Mouse (Mus musculus) thymus, postnatal 14 days (tissue): Measurements from ENCODE around the gene 1700031F05Rik.
"Not testable (repeated sequence)": the region's sequence is repeated elsewhere in the genome, so short reads cannot be mapped to it uniquely, and the experiment has no call there.

Experiments
- DNase-seq: peaks from one replicate; pipeline ENCODE4 v3.0.0; 2021

The 1700031F05Rik gene

DNA sequence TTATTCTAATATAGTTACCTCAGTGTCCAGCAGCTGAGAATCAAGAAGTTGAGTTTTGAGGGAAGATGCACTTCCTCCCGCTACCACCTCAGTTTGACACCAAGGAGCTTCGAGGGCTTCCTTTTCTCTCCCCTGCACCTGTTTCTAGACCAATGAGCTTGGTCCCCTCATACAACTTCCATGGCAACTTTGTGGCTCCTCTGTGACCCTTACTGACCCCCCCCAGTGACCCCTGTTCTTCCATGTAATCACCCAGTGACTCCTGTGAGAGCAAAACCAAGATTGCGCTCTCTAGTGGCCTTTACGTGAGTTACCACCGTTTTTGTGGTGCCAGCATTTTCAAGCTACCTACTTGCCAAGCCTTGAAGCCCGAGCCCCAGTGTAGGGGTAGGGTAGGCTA, at the start of gene 1700031F05Rik:
Gene 1700031F05Rik (minus strand): TSS at position 101 of the 400 bp plus-strand sequence.
- no peak for DNase-seq

DNA sequence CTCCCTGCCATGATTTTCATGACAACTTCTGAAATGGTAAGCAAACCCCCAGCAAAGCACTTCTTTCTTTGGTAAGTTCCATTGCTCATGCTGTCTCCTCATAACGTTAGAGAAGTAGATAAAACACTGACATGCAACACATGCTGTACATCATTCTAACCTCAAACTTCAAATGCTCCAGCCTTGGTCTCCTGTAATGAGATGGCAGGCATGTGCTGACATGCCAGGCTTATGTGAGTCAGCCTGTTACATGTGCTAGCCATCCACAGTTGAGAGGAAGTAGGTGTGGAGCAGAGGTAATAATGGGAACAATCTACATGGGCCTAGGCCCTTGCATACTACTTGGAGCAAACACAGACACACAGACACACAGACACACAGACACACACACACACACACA, 47.1 kb upstream of the 1700031F05Rik start:
- DNase-seq, result not testable (repeated sequence)

DNA sequence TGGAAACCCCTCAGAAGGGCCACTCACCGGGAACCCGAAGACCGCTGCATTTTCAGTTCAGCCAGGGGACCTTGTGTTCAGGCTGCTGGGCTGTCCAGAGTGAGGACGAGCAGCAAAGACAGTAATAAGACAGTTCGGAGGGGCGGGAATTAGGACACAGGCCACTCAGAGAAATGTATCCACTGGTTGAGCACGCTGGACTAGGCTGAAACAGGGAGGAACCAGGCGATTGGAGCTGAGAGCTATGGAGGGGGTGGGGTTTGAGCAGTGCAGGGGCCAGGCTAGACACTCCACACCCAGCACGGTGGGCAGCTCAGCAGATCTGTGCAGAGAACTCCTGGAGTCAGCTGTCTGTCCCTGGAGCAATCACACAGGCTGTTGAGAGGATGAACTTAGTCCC, 40.8 kb upstream of the 1700031F05Rik start, which contains the start of the genes Dmrtc1a and 1700011M02Rik:
Gene Dmrtc1a (minus strand): TSS at position 101 of the 400 bp plus-strand sequence.
Gene 1700011M02Rik (plus strand): TSS at position 319 of the 400 bp plus-strand sequence.
- DNase-seq, result not testable (repeated sequence)

DNA sequence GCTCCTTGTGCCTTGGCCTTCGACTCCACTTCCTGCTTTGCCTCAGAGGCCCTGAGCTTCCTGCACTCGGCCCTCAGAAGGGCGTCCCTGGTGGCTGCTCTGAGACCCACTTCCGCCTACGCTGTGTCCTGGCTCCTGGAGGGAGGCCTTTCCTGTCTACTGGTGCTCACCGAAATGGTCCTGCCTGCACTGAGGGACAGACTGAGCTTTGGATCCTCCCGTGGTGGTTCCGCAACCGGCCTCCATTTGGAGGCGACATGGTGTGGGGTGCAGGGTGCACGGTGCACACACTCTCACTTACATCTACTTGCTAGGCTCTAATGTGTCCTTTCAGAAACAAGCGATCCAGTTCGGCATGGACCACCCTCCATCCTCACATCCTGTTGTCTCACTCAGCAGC, 13.3 kb downstream of the 1700031F05Rik start, which contains the start of gene Dmrtc1c2:
Gene Dmrtc1c2 (minus strand): TSS at position 101 of the 400 bp plus-strand sequence.
- not testable (repeated sequence) for DNase-seq

DNA sequence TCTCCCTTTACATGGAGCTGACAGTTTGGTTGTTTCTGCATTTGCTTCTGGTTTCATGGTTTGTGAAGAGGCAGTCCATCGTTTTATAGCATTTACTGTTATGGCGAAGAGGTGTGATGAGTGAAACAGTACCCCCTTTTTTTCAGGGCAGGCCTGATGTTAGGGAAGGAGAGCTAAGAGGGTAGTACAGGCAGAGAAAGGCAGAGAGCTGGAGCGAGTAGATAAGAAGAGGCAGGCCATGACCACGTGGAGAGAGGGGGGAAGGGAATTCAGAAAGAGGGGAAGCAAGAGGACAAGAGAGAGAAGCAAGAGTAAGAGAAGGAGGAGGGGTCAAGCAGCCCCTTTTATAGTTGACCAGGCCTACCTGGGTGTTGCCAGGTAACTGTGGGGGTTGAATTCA, 55.5 kb downstream of the 1700031F05Rik start:
- no peak for DNase-seq
